Mouse (Mus musculus): Measurements from ENCODE around the gene Zfp799.
"Not testable (repeated sequence)": the region's sequence is repeated elsewhere in the genome, so short reads cannot be mapped to it uniquely, and the experiment has no call there.

Gene Zfp799

GRCm38 (mm10) chr17:32829540-32830417 lies at the start of gene Zfp799:
Gene Zfp799, minus strand, starts transcription at chr17:32830261.
- DNase-seq (ENCODE audit: low spot score) = peak; percentile 69

GRCm38 (mm10) chr17:32878773-32879172 lies 48.7 kb upstream of the Zfp799 start:
- DNase-seq (ENCODE audit: low spot score) = no peak

- no peak for DNase-seq (ENCODE audit: low spot score)
Observed at GRCm38 (mm10) chr17:32877471-32878171, 47.6 kb upstream of the Zfp799 start.

GRCm38 (mm10) chr17:32872696-32873095 lies 42.6 kb upstream of the Zfp799 start:
- DNase-seq (ENCODE audit: low spot score) = no peak

- DNase-seq (ENCODE audit: low spot score) = no peak
Observed at GRCm38 (mm10) chr17:32872091-32872490, 42.0 kb upstream of the Zfp799 start.

- no peak for DNase-seq (ENCODE audit: low spot score)
Observed at GRCm38 (mm10) chr17:32871483-32871882, 41.4 kb upstream of the Zfp799 start.

GRCm38 (mm10) chr17:32867266-32867665 lies 37.2 kb upstream of the Zfp799 start:
- not testable (repeated sequence) for DNase-seq (ENCODE audit: low spot score)

- not testable (repeated sequence) for DNase-seq (ENCODE audit: low spot score)
Observed at GRCm38 (mm10) chr17:32856713-32857112, 26.7 kb upstream of the Zfp799 start.

GRCm38 (mm10) chr17:32851581-32851980 lies 21.5 kb upstream of the Zfp799 start:
- no peak for DNase-seq (ENCODE audit: low spot score)

- DNase-seq (ENCODE audit: low spot score) = no peak
Observed at GRCm38 (mm10) chr17:32841388-32841787, 11.3 kb upstream of the Zfp799 start.

GRCm38 (mm10) chr17:32839083-32839802 lies 9.2 kb upstream of the Zfp799 start:
- peak; percentile 8 for DNase-seq (ENCODE audit: low spot score)

GRCm38 (mm10) chr17:32830418-32830782 lies 339 bp upstream of the Zfp799 start:
- no peak for DNase-seq (ENCODE audit: low spot score)

GRCm38 (mm10) chr17:32816074-32816784 lies 13.8 kb downstream of the Zfp799 start:
- no peak for DNase-seq (ENCODE audit: low spot score)

- DNase-seq (ENCODE audit: low spot score) = no peak
Observed at GRCm38 (mm10) chr17:32814136-32814535, 15.9 kb downstream of the Zfp799 start.

- DNase-seq (ENCODE audit: low spot score) = no peak
Observed at GRCm38 (mm10) chr17:32810648-32811047, 19.4 kb downstream of the Zfp799 start.

GRCm38 (mm10) chr17:32809544-32810374 lies 20.3 kb downstream of the Zfp799 start, which contains the start of gene Zfp811:
Gene Zfp811, minus strand, starts transcription at chr17:32809931.
- peak; percentile 19 for DNase-seq (ENCODE audit: low spot score)

- no peak for DNase-seq (ENCODE audit: low spot score)
Observed at GRCm38 (mm10) chr17:32808921-32809320, 21.1 kb downstream of the Zfp799 start.

GRCm38 (mm10) chr17:32789244-32789643 lies 40.8 kb downstream of the Zfp799 start:
- no peak for DNase-seq (ENCODE audit: low spot score)

GRCm38 (mm10) chr17:32788576-32788975 lies 41.5 kb downstream of the Zfp799 start:
- no peak for DNase-seq (ENCODE audit: low spot score)

- DNase-seq (ENCODE audit: low spot score) = peak; percentile 86
Observed at GRCm38 (mm10) chr17:32788094-32788559, 41.9 kb downstream of the Zfp799 start, which contains the start of gene Zfp871. Gene Zfp871, minus strand, starts transcription at chr17:32788287.
